Mouse (Mus musculus): ENCODE measurements around the gene Gli2. TPM values are rescaled to one million over a fixed set of nuclear protein-coding genes. Genes with fewer than 3 reads are reported as not detected.

Gli2 gene
- total RNA-seq, 2 experiments from 2014 or later: 1.5 to 3.3 TPM

DNA sequence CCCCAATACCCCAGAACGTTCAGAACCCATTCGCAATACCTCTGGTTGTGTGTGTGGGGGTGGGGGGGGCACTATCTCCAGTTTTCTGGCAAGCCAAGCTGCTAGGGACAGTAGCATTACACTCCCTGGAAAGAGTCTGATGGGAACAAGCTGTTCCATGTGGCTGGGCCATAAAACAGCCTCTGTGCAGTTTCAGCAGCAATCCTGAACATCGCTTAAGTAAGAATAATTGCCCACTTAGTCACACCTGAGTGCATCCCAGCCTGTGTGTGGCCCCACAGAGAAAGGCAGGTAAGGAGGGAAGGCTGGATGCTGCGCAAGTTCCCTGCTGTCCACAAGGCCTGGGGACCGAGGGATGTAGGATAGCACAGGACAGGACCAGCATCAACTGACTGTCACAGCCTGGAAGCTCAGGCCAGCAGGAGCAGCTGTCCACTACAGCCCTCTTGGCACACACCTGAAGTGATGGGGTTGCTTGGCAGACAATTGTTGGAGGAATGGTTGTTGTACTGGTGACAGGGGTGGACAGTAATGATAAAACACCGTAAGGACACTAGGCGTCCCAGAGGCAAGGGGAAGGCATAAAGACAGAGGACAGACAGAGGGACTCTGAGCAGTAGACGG lies 58.8 kb downstream of the Gli2 start:
- no peak for DNase-seq

GRCm38 (mm10) chr1:118993775-118994174 lies 59.6 kb downstream of the Gli2 start:
- no peak for DNase-seq

- DNase-seq: no peak
Measured at GRCm38 (mm10) chr1:118988331-118988730, 65.1 kb downstream of the Gli2 start.

- DNase-seq: no peak
Measured at GRCm38 (mm10) chr1:118987538-118987937, 65.9 kb downstream of the Gli2 start.

DNA sequence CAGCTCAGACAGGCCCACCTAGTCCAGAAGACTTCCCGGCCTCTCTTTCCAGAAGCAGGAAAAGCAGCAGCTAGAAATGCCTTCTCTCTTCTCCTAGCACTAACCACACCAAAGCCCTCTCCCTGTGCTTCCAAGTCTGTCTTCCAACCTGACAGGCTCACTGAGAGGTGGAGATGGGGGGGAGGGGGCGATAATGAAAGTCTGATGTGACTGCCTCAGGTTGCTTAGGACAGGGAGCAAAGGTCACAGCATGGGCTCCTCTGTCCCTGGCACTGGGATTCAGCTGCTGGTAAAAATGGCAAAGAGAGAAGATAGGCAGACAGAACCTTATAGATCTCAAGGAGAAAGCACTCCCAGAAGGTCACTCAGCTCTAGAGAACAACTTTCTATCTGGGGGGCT lies 70.0 kb downstream of the Gli2 start:
- DNase-seq: no peak

DNA sequence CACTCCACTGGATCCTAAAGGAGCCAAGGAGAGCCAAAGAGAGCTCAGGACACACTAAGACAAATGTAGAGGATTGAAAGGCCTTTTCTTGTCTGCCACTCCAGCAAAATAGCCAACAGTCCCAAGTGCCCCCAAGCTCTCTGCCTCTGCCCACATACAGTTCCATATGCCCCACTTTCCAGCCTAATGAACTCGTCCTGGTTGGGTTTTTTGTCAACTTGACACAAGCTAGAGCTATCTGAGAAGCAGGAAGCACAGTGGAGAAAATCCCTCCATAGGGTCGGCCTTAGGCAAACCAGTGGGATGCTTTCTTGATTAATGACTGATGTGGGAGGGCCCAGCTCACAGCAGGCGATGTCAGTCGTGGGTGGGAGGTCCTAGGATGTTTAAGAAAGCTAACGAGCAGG lies 70.6 kb downstream of the Gli2 start:
- DNase-seq: no peak

- DNase-seq: peak; percentile 66
Measured at GRCm38 (mm10) chr1:118981943-118982804, 71.2 kb downstream of the Gli2 start.

DNA sequence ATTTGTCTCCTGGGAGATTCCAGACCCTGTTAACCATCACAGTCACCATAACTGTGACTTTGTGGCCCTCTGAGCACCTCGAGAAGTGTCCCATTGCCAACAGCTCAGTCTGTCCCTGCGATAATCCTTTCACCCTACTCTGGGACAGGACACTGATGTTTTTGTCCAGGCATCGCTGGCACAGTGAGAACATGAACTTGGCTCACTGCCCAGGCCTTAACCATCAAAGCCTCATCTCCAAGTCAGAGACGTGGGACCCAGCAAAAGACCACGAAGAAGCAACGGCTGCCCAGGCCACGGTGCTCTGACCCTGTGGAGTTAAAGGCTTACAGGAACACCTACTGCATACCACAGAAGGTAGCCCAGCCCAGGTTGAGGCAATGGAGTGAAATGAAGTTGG lies 72.8 kb downstream of the Gli2 start:
- peak; percentile 65 for DNase-seq

GRCm38 (mm10) chr1:118976596-118976995 lies 76.8 kb downstream of the Gli2 start:
- peak; percentile 92 for DNase-seq

GRCm38 (mm10) chr1:118975376-118975775 lies 78.0 kb downstream of the Gli2 start:
- no peak for DNase-seq

DNA sequence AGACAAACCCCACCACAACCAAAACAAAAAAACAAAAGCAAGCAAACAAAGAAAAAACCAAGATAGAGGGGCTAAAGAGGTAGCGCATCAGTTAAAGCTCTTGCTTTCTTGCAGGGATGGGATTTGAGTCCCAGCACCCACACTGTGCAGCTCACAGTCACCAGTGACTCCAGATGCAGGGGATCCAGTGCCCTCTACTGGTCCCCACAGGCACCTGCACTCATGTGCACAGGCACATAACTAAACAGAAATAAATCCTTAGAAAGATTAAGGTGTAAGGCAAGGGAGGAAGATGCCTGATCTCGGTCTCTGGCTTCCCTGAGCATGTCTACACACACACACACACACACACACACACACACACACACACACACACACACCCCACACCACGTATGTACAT lies 83.4 kb downstream of the Gli2 start:
- no peak for DNase-seq

- no peak for DNase-seq
Measured at GRCm38 (mm10) chr1:118969409-118969808, 84.0 kb downstream of the Gli2 start.

- no peak for DNase-seq
Measured at GRCm38 (mm10) chr1:118968661-118969179, 84.7 kb downstream of the Gli2 start.

DNA sequence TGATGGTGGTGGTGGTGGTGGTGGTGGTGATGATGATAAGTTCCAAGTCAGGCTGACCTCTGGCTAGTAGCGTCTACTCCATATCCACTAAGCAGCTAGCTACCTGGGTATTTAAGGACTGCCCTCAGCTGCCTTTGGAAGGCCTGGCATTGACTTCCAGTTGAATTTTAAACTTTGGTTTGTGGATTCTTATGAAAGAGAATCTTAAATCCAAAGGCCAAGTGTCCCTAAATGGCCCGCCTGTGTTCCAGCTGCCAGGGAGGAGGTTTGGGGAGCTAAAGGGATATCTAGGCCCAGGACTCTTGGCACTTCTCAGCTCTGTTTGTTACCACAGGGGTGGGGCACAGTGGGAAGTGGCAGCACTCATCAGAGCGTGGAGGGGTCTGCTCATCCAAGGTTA lies 85.4 kb downstream of the Gli2 start:
- DNase-seq: no peak

- no peak for DNase-seq
Measured at GRCm38 (mm10) chr1:118967281-118967680, 86.1 kb downstream of the Gli2 start.

DNA sequence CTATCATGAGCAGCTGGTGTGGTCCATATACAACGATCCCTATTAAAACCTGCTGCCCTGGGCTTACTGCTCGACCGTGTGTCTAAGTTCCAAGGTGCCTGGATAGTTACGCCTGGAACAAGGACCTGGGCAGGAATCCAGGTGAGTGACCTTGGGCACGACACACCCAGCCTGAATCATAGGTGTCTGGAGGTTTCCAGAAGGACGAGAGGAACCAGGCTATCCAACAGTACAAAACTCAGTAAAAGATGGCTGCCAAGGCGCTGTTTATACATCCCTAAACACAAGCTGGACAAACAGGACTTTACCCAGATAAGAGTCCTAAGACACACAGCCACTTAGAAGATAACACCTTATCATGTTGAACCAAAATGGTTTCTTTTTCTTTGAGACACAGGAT lies 94.8 kb downstream of the Gli2 start:
- no peak for DNase-seq

GRCm38 (mm10) chr1:118955791-118956190 lies 97.6 kb downstream of the Gli2 start:
- no peak for DNase-seq

DNA sequence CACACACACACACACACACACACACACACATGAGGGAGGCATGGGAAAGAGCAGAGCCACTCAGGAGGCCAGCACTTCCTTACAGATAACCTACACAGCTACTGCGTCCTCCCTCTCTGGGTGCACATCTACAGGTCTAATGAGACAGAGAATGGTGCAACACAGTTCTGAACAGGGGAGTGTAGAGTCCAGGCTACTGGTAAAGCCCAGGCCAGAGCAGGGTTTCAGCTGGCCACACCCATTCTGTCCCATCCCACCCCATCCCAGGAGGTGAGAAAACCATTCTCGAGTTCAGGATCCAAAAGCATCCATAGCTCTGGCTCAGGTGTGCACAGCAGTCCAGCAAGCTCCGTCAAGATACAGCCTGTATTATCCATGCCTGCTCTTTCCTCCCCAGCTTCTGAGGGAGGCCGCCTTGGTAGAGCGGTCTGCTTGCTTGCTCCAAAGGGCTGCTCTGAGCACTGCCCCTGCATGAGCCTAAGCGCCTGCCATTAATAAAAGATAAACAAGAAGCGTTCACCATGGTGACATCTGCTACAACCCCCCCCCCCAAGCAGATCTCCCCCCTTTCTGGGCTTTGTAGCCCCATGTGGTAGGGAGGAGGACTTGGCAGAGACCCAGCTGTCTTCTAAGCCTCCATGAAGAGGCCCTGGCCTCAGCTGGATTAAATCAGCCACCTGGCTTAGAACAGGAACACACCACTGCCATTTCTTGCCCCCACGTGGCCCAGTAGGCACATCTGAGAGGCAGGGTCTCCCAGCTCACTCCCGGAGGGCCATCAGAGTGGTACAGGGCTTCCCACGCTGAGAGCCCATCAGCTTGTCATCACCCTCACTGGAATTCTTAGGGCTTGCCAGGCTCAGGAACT lies 98.8 kb downstream of the Gli2 start:
- no peak for DNase-seq

GRCm38 (mm10) chr1:118953031-118953430 lies 100.4 kb downstream of the Gli2 start:
- DNase-seq: no peak

DNA sequence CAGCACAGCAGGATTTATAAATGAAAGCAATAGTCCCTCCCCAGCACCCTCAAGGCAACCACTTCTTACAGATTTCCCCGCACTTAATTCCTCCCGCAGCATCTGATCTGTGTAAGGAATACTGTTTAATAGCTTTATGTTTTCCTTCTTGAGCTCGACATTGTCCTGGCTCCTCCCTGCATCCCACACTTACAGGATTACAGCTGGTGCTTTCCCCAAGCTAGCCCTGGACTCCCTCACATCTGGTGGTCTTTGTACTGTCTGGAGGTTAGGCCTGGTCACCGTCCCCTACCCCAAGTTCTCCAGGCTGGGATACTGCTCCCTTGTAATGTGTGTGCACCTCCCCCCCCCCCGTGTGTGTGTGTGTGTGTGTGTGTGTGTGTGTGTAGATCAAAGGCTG lies 101.1 kb downstream of the Gli2 start:
- no peak for DNase-seq

DNA sequence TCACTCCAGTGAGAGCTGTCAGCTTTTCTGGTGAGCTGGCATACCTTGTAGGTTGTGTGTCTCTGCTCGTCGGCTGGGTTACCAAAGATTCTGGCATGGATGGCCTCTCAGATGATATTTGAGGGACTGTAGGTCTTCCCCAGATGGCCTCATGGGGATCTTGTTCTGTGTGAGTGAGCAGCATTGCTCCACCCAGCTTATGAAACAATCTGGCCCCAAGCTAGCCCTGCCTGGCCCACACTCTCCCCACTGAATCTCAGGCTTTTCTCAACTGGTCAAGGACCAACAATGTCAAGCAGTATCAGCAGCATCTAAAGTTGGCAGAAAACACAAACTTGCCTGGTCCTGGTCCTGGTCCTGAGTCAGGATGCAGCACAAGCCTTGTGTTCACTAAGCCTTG lies 105.0 kb downstream of the Gli2 start:
- no peak for DNase-seq

- no peak for DNase-seq
Measured at GRCm38 (mm10) chr1:118947221-118947620, 106.2 kb downstream of the Gli2 start.

- peak; percentile 36 for DNase-seq
Measured at GRCm38 (mm10) chr1:118941336-118941735, 112.1 kb downstream of the Gli2 start.
